Mouse (Mus musculus): Measurements from ENCODE around the gene Sema3b. TPM values are rescaled to one million over a fixed set of nuclear protein-coding genes. Genes with fewer than 3 reads are reported as not detected.

Sema3b gene
- total and polyA plus RNA-seq, 2 experiments, result 0.37 to 0.83 TPM

DNA sequence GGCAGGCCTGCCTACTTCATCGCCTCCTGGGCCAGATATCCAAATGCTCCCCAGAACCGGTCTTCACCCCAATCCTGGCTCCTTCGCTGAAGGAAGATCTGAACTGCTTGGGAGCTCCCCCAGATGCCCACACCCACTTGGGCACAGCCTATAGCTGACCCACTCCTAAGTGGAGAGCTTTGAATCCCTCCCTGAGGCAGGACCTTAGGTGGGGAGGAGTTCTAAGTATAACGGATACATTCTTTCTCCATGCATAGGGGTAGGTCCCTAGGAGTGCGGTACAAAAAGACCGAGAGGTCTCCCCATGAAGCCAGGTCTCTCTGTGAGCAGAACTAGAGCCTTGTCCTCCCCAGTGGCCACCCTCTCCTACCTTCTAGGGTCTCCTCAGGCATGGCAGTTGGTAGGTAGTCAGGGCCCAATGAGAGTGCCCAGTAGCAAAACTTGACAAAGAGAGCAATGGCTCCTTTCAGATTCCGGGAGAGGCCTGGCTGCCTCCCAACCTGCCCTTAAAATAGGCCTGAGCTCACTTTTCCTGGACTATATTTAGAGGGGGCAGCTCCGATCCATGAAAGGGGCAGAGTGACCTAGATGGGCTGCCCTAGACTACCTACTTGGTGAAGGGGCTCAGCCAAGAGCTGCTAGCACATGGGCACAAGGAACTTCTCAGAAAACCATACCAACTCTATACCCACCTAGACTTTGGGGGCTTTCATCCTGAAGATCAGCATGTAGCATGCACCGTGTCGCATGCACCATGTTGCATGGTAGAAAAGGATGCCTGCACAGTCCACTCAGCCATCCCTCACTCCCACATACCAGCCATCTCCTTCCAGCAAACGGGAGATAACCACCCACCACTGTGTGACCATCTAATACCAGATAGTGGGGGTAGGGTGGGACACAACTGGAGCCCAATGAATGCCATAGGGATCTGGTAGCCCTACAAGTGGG, 12.1 kb downstream of the Sema3b start:
- Histone ChIP-seq H3K36me3 (ENCODE audit: control insufficient read depth, insufficient read depth, low read length) (peaks cover 2% of the 10 kb centered on the region; the same call in 1 of the 2 replicates), H3K9ac (ENCODE audit: low read depth, low read length) (no peak overlapping the region), H3K27ac (replicated peaks; ENCODE audit: insufficient read depth, low read depth, low read length) (no peak overlapping the region), H3K79me2 (ENCODE audit: control insufficient read depth, insufficient read depth, low read length) (no peaks in the 10 kb centered on the region), H3K4me3 (ENCODE audit: insufficient read depth, low read depth, low read length) (no peak overlapping the region), H3K27me3 (ENCODE audit: control insufficient read depth, insufficient read depth, low read length) (no peaks in the 10 kb centered on the region), H3K4me1 (ENCODE audit: control insufficient read depth, insufficient read depth, low read length) (peaks cover 20% of the 10 kb centered on the region)
- no peak for DNase-seq (ENCODE audit: extremely low read depth, low read depth, low spot score)
- WGBS, result 89% methylated on average over 11 of the region's 11 CpGs
- no peak for TF ChIP-seq POLR2A (IDR thresholded peaks at IDR 0.05; ENCODE audit: extremely low read depth, insufficient read depth, low read length)
- no peak for TF ChIP-seq CTCF (IDR thresholded peaks at IDR 0.05; ENCODE audit: low read depth, low read length)

DNA sequence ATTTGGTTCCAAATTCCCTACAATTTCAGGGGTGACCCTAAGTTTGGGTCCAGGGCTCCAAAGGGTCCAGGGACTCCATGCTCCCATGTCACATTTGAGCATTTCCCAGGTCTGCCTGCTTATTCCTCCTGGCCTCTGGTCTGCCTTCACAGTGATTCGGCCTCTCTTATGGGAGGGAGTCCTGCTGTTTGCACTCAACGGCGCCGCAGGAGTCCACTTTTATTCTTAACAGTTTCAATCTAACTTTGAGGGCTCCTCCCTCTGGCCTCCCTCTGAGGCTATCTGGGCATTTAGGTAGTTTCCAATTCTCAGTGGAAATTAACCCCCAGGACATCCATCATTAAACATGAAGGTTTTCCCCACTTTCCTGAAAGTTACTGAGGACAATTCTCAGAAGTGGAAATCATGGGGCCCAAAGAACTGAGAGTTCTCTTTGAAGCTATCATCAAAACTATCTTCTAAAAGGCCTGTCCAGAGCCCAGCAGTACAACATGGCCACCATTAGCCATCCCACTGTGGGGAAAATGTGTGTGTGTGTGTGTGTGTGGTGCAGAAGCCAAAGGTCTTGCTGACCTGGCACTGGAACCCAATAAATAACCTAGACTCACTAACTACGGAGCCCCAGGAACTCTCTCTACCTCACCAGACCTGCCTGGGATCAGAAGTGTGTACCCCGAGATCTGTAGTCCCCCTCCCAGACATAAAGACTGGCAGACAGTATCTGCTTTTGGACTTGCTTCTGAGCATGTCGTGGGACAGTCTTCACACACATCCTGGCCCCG, 14.6 kb downstream of the Sema3b start:
- TF ChIP-seq CTCF (IDR thresholded peaks at IDR 0.05; ENCODE audit: low read depth, low read length) (no peak), POLR2A (IDR thresholded peaks at IDR 0.05; ENCODE audit: extremely low read depth, insufficient read depth, low read length) (no peak)
- DNase-seq (ENCODE audit: extremely low read depth, low read depth, low spot score), result no peak
- Histone ChIP-seq H3K4me3 (ENCODE audit: insufficient read depth, low read depth, low read length) (no peak overlapping the region), H3K4me1 (ENCODE audit: control insufficient read depth, insufficient read depth, low read length) (peaks cover 30% of the 10 kb centered on the region), H3K27ac (replicated peaks; ENCODE audit: insufficient read depth, low read depth, low read length) (no peak overlapping the region), H3K79me2 (ENCODE audit: control insufficient read depth, insufficient read depth, low read length) (no peaks in the 10 kb centered on the region), H3K9ac (ENCODE audit: low read depth, low read length) (no peak overlapping the region), H3K27me3 (ENCODE audit: control insufficient read depth, insufficient read depth, low read length) (no peaks in the 10 kb centered on the region), H3K36me3 (ENCODE audit: control insufficient read depth, insufficient read depth, low read length) (peaks cover 4% of the 10 kb centered on the region; the same call in 1 of the 2 replicates)
- 83% methylated on average over 8 of the region's 8 CpGs for WGBS

DNA sequence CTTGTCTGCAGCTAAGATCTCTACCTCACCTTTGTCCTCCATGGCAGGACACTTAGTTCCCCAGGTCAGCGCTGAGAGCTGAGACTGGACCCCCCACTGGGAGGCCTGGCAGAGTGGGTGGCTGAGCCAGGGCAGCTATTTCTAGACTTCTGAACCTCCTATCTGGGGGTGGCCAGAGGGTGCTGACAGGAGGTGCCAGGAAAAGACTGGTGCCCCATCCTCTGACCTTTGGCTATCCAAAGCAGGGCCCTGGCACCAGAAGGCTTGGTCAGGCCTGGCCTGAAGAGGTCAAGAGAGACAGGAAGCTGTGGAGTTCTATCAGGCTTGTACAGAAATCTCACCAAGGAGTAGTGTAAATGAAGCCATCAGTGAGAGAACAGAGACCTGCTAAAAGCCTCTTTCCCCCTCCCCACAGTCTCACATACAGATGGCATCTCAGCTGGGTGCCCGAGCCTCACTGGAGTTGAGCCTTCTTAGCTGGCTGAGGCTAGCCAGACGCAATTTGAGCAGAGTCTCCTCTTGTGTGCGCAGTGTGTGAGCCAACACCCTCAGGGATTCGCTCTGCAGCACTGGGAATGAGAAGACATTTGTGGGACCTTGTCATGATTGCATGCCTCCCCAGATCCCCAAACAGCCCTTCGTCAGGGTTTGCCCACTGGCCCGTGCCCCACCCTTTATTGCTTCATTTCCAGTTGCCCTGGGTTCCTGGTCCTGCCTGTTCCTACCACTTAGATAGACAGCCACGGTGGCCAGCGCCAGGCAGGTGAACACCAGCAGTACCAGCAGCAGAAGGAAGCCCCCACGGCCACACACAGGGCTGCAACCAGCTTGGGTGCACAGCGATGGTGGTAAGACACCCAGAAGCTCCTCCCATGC, 15.7 kb downstream of the Sema3b start:
- Histone ChIP-seq H3K36me3 (ENCODE audit: control insufficient read depth, insufficient read depth, low read length) (peaks cover 4% of the 10 kb centered on the region; the same call in 1 of the 2 replicates), H3K27ac (replicated peaks; ENCODE audit: insufficient read depth, low read depth, low read length) (peak overlapping the region; percentile 61), H3K4me1 (ENCODE audit: control insufficient read depth, insufficient read depth, low read length) (peaks cover 36% of the 10 kb centered on the region), H3K4me3 (ENCODE audit: insufficient read depth, low read depth, low read length) (no peak overlapping the region), H3K79me2 (ENCODE audit: control insufficient read depth, insufficient read depth, low read length) (no peaks in the 10 kb centered on the region), H3K27me3 (ENCODE audit: control insufficient read depth, insufficient read depth, low read length) (no peaks in the 10 kb centered on the region), H3K9ac (ENCODE audit: low read depth, low read length) (no peak overlapping the region)
- WGBS, result 56% methylated on average over 11 of the region's 11 CpGs
- peak; percentile 84 for DNase-seq (ENCODE audit: extremely low read depth, low read depth, low spot score)
- TF ChIP-seq POLR2A (IDR thresholded peaks at IDR 0.05; ENCODE audit: extremely low read depth, insufficient read depth, low read length) (no peak), CTCF (IDR thresholded peaks at IDR 0.05; ENCODE audit: low read depth, low read length) (no peak)

DNA sequence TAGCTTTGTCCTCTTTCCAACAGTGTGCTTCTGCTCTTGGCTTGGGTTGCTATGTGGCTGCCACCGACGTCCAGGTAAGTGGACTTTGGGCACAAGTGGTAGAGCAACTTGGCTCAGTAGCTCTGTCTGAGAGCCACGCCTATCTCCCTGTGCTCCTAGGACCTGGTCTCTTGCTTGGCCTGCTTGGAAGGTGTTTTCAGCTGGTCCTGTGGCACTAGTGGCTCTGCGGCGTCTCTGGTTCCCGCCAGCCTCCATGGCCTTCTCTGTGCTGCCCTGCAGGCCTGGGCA, 18.3 kb downstream of the Sema3b start:
- H3K4me3 ChIP-seq (ENCODE audit: insufficient read depth, low read depth, low read length), result no peak overlapping the region
- peak overlapping the region; percentile 65 for H3K27ac ChIP-seq (replicated peaks; ENCODE audit: insufficient read depth, low read depth, low read length)
- H3K4me1 ChIP-seq (ENCODE audit: control insufficient read depth, insufficient read depth, low read length), result peaks cover 33% of the 10 kb centered on the region
- DNase-seq (ENCODE audit: extremely low read depth, low read depth, low spot score), result peak; percentile 96
- H3K27me3 ChIP-seq (ENCODE audit: control insufficient read depth, insufficient read depth, low read length), result no peaks in the 10 kb centered on the region
- TF ChIP-seq CTCF (IDR thresholded peaks at IDR 0.05; ENCODE audit: low read depth, low read length) (no peak), POLR2A (IDR thresholded peaks at IDR 0.05; ENCODE audit: extremely low read depth, insufficient read depth, low read length) (no peak)
- H3K36me3 ChIP-seq (ENCODE audit: control insufficient read depth, insufficient read depth, low read length), result peaks cover 4% of the 10 kb centered on the region; the same call in 1 of the 2 replicates
- 0 out of 2 replicates have a peak overlapping the region, but pooled peaks have one; percentile 4 for H3K9ac ChIP-seq (ENCODE audit: low read depth, low read length)
- 36% methylated on average over 6 of the region's 6 CpGs for WGBS
- no peaks in the 10 kb centered on the region for H3K79me2 ChIP-seq (ENCODE audit: control insufficient read depth, insufficient read depth, low read length)

DNA sequence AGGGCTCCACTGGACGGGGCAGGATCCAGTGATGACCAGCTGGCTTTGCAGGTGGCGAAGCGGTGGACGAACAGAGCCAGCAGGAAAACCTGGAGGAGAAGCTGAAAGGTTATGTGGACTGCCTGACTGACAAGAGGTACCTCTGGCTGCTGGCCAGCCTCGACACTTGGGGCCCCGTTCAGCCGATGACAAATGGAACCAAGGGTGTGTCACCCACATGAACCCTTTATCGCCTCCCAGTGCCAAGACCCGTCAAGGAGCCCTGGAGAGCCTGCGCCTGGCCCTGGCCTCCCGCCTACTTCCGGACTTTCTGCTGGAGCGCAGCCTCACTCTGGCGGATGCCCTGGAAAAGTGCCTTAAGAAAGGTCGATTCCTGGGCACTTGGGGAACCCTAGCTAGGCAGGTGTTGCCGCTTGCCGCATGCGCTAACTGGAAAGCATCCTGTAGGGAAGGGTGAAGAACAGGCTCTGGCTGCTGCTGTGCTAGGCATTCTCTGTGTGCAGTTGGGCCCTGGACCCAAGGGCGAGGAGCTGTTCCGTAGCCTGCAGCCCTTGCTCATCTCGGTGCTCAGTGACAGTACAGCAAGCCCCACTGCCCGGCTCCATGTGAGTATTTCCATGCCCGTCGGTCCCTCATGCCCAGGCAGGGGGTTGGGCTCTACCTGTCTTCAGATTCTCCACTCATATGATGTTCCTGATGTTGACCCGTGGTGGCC, 18.8 kb downstream of the Sema3b start:
- 26% methylated on average over 25 of the region's 25 CpGs for WGBS
- TF ChIP-seq CTCF (IDR thresholded peaks at IDR 0.05; ENCODE audit: low read depth, low read length) (no peak), POLR2A (IDR thresholded peaks at IDR 0.05; ENCODE audit: extremely low read depth, insufficient read depth, low read length) (no peak)
- peak overlapping the region; percentile 65 for H3K27ac ChIP-seq (replicated peaks; ENCODE audit: insufficient read depth, low read depth, low read length)
- DNase-seq (ENCODE audit: extremely low read depth, low read depth, low spot score), result no peak
- no peaks in the 10 kb centered on the region for H3K27me3 ChIP-seq (ENCODE audit: control insufficient read depth, insufficient read depth, low read length)
- H3K4me3 ChIP-seq (ENCODE audit: insufficient read depth, low read depth, low read length), result no peak overlapping the region
- peaks cover 33% of the 10 kb centered on the region for H3K4me1 ChIP-seq (ENCODE audit: control insufficient read depth, insufficient read depth, low read length)
- no peaks in the 10 kb centered on the region for H3K79me2 ChIP-seq (ENCODE audit: control insufficient read depth, insufficient read depth, low read length)
- H3K9ac ChIP-seq (ENCODE audit: low read depth, low read length), result peak overlapping the region; percentile 9
- peaks cover 4% of the 10 kb centered on the region; the same call in 1 of the 2 replicates for H3K36me3 ChIP-seq (ENCODE audit: control insufficient read depth, insufficient read depth, low read length)

Measured in liver, adult 2 months (tissue).